Mouse (Mus musculus) hindbrain, embryonic 11.5 days (tissue): ENCODE measurements around the gene Mob3b. TPM values are rescaled to one million over a fixed set of nuclear protein-coding genes. Genes with fewer than 3 reads are reported as not detected.

Source experiments
- ATAC-seq: fragments of 200-750 bp; cut with Nextera tagmentation; 2 replicates; pipeline ENCODE4 v1.8.0; 2017; ENCODE audit warnings: mild to moderate bottlenecking, moderate TSS enrichment, moderate library complexity; ENCODE audit not compliant: low FRiP score
- DNase-seq: peaks from one replicate; pipeline ENCODE4 v3.0.0-alpha.2; 2015; ENCODE audit warnings: low spot score
- H3K27ac ChIP-seq: fragments of 300-500 bp; sonication (generic); 2 replicates; pipeline ENCODE4 v1.5.1; 2014; ENCODE audit warnings: mild to moderate bottlenecking, low read depth, low read length
- H3K27me3 ChIP-seq: fragments of 300-500 bp; sonication (generic); 2 replicates; pipeline ENCODE4 v1.6.1; 2014; ENCODE audit warnings: mild to moderate bottlenecking, low read length, moderate library complexity, mixed read lengths; ENCODE audit not compliant: control insufficient read depth, insufficient read depth
- H3K36me3 ChIP-seq: fragments of 300-500 bp; sonication (generic); 2 replicates; pipeline ENCODE4 v1.6.1; 2014; ENCODE audit warnings: mild to moderate bottlenecking, low read length, moderate library complexity, mixed read lengths; ENCODE audit not compliant: control insufficient read depth, insufficient read depth
- H3K4me1 ChIP-seq: fragments of 300-500 bp; sonication (generic); replicated peaks from 2 replicates; pipeline ENCODE4 v1.6.1; 2014; ENCODE audit warnings: low read length, mixed read lengths; ENCODE audit not compliant: control insufficient read depth, insufficient read depth
- H3K4me2 ChIP-seq: fragments of 300-500 bp; sonication (generic); replicated peaks from 2 replicates; pipeline ENCODE4 v1.6.1; 2014; ENCODE audit warnings: mild to moderate bottlenecking, low read depth, low read length
- H3K4me3 ChIP-seq: fragments of 300-500 bp; sonication (generic); 2 replicates; pipeline ENCODE4 v1.5.1; 2014; ENCODE audit warnings: low read depth, low read length
- H3K9ac ChIP-seq: fragments of 300-500 bp; sonication (generic); 2 replicates; pipeline ENCODE4 v1.6.1; 2014; ENCODE audit warnings: low read depth, low read length
- H3K9me3 ChIP-seq: fragments of 300-500 bp; sonication (generic); 2 replicates; pipeline ENCODE4 v1.6.1; 2016; ENCODE audit warnings: low read length; ENCODE audit not compliant: control insufficient read depth
- WGBS: fragments of 180-500 bp; shearing (Covaris S2); extraction: QIAGEN DNeasy Blood & Tissue Kit; methylation state at CpG from one replicate; pipeline ENCODE4 v1.1.7; 2014; 5-methylcytosine and 5-hydroxymethylcytosine counted together
- polyA plus RNA-seq: library from polyadenylated mRNA; unstranded; fragments of >200 nt; fragmentation: Nextera tagmentation; extraction: Ambion mirVana; gene quantifications from 2 replicates; pipeline ENCODE4 v1.2.1, GENCODE M21; 2014

Mob3b gene
- polyA plus RNA-seq, 1 experiment from 2014 or later = 14.5 TPM

DNA sequence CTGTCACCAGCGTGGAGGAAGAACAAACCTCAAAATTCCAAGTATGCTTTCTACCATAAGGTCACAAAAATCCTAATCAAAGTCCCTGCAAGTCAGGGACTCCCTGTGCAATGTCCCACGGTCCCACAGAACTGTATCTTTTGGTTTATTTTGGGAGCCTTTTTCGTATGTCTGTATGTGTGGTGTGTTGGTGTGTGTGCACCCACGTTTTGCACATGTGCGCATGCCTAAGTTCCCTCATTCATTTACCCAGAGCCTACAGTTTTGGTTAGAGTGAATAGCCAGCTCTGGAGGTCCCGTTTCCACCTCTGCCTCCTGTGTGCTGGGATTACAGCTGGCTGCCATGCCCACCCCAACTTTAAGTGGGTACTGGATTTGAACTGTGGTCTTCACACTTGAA, 189.7 kb downstream of the Mob3b start:
- H3K4me3 ChIP-seq = no peak overlapping the region
- H3K4me1 ChIP-seq = no peaks in the 10 kb centered on the region
- ATAC-seq (no peak), DNase-seq (no peak)
- H3K36me3 ChIP-seq = no peaks in the 10 kb centered on the region
- H3K4me2 ChIP-seq = no peak overlapping the region
- 87% methylated on average over 6 of the region's 6 CpGs for WGBS
- H3K27ac ChIP-seq = no peak overlapping the region
- H3K27me3 ChIP-seq = no peaks in the 10 kb centered on the region
- no peaks in the 10 kb centered on the region for H3K9me3 ChIP-seq
- H3K9ac ChIP-seq = no peak overlapping the region

GRCm38 (mm10) chr4:34966336-34966957, 190.8 kb downstream of the Mob3b start:
- H3K27me3 ChIP-seq = no peaks in the 10 kb centered on the region
- no peaks in the 10 kb centered on the region for H3K4me1 ChIP-seq
- DNase-seq (no peak), ATAC-seq (no peak)
- H3K27ac ChIP-seq = no peak overlapping the region
- no peaks in the 10 kb centered on the region for H3K36me3 ChIP-seq
- WGBS = 58% methylated on average over 8 of the region's 8 CpGs
- H3K4me2 ChIP-seq = no peak overlapping the region
- H3K9ac ChIP-seq = no peak overlapping the region
- no peaks in the 10 kb centered on the region for H3K9me3 ChIP-seq
- H3K4me3 ChIP-seq = no peak overlapping the region

GRCm38 (mm10) chr4:34964906-34965305, 192.4 kb downstream of the Mob3b start:
- ATAC-seq (no peak), DNase-seq (no peak)
- Histone ChIP-seq H3K36me3 (no peaks in the 10 kb centered on the region), H3K9ac (no peak overlapping the region), H3K9me3 (no peaks in the 10 kb centered on the region), H3K4me3 (no peak overlapping the region), H3K4me1 (no peaks in the 10 kb centered on the region), H3K4me2 (no peak overlapping the region), H3K27me3 (no peaks in the 10 kb centered on the region), H3K27ac (no peak overlapping the region)
- 69% methylated on average over 10 of the region's 10 CpGs for WGBS

- Histone ChIP-seq H3K4me1 (no peaks in the 10 kb centered on the region), H3K9ac (no peak overlapping the region), H3K4me3 (no peak overlapping the region), H3K9me3 (no peaks in the 10 kb centered on the region), H3K27me3 (no peaks in the 10 kb centered on the region), H3K4me2 (no peak overlapping the region; the same call in 1 of the 2 replicates), H3K36me3 (no peaks in the 10 kb centered on the region), H3K27ac (no peak overlapping the region)
- DNase-seq = no peak
- ATAC-seq = no peak
- WGBS = 81% methylated on average over 13 of the region's 13 CpGs
Observed at GRCm38 (mm10) chr4:34963999-34964398, 193.3 kb downstream of the Mob3b start.

GRCm38 (mm10) chr4:34960781-34961560, 196.3 kb downstream of the Mob3b start:
- Histone ChIP-seq H3K9me3 (no peaks in the 10 kb centered on the region), H3K36me3 (no peaks in the 10 kb centered on the region), H3K27me3 (no peaks in the 10 kb centered on the region), H3K4me3 (no peak overlapping the region), H3K27ac (no peak overlapping the region), H3K4me2 (no peak overlapping the region), H3K9ac (no peak overlapping the region), H3K4me1 (no peaks in the 10 kb centered on the region)
- 77% methylated on average over 15 of the region's 15 CpGs for WGBS
- no peak for DNase-seq
- no peak for ATAC-seq

DNA sequence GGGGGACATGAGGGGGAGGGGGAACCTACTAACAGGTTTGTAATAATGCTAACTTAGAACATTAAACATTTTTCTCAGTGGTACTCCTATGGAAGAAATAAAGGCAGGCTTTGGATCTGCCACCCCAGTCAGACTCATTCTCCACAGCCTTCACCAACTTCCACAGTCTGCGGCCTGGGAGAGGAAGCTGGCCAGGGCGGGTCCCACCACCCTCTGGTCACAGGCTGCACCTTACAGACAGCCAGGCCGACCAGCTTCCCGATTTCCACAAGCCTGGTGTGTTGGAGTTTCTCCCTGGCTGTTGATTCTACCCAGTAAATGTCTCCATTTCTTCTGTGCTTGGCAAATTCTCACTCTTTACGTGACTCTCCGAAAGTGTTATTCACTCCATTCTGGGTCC, 197.8 kb downstream of the Mob3b start:
- H3K9me3 ChIP-seq = no peaks in the 10 kb centered on the region
- no peak overlapping the region for H3K4me2 ChIP-seq
- ATAC-seq (no peak), DNase-seq (no peak)
- no peak overlapping the region for H3K27ac ChIP-seq
- no peaks in the 10 kb centered on the region for H3K4me1 ChIP-seq
- WGBS = 92% methylated on average over 6 of the region's 6 CpGs
- no peaks in the 10 kb centered on the region for H3K27me3 ChIP-seq
- no peak overlapping the region for H3K9ac ChIP-seq
- no peaks in the 10 kb centered on the region for H3K36me3 ChIP-seq
- H3K4me3 ChIP-seq = no peak overlapping the region

GRCm38 (mm10) chr4:34958155-34959028, 198.9 kb downstream of the Mob3b start:
- peak; percentile 80 for ATAC-seq

DNA sequence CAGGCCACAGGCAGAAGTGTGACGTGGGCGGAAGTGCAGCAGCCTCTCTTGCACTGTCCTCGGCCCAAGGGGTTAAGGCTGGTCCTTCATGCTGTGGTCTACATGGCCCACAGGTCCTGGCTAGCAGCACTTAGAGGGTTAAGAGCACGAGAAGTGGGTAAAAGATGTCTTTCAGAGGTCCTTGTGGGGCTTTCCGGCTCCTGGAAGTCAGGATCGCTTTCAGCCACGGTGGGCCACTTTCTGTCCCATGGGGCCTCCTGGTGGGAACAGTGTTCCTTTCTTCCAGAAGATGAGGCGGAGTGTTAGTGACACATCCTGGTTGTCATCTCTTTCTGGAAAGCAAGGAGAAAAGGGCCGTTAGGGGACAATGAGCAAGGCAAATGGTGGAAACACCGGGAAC, 203.6 kb downstream of the Mob3b start:
- Histone ChIP-seq H3K36me3 (no peaks in the 10 kb centered on the region), H3K27ac (no peak overlapping the region), H3K27me3 (no peaks in the 10 kb centered on the region), H3K4me3 (no peak overlapping the region), H3K4me2 (no peak overlapping the region), H3K4me1 (no peaks in the 10 kb centered on the region), H3K9ac (no peak overlapping the region), H3K9me3 (no peaks in the 10 kb centered on the region)
- WGBS = 87% methylated on average over 10 of the region's 10 CpGs
- ATAC-seq (no peak), DNase-seq (no peak)

More at GRCm38 (mm10) chr4:34958155-34959028, 198.9 kb downstream of the Mob3b start:
- Histone ChIP-seq H3K4me3 (no peak overlapping the region), H3K27ac (no peak overlapping the region), H3K4me1 (no peaks in the 10 kb centered on the region), H3K4me2 (no peak overlapping the region), H3K9me3 (no peaks in the 10 kb centered on the region), H3K36me3 (no peaks in the 10 kb centered on the region), H3K9ac (no peak overlapping the region), H3K27me3 (no peaks in the 10 kb centered on the region)
- 43% methylated on average over 12 of the region's 12 CpGs for WGBS
- DNase-seq = peak; percentile 73
